Mouse (Mus musculus): ENCODE measurements at regions not wholly inside any gene's neighbourhood (a gene's known extent, or its start where the extent isn't known, plus 50 kb on each side); places are given as distances from the start of the nearest gene placed in this dataset.
A peak's percentile ranks its signal among the peaks of the same experiment; 100 is the strongest.

DNA sequence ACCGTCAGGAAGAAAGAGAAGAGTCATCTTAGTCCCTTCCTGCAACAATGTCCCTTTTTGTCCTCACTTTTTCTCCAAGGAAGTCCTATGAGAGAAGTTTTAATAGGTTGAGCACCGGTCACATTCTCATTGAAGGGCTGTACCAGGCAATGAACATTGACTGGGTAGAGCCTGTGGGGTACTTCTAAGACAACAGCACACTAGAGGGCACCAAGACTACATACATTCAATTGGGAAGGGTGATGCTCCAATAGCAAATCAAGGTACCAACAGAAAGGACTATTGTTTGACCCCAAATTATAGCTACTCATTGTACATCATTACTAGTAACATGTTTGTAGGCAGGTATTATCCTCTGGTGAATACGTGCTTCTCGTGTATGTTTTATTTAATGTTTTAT is 84.3 kb downstream of the Gm12689 start:
- TF ChIP-seq EP300 (IDR thresholded peaks at IDR 0.05) (no peak), CTCF (IDR thresholded peaks at IDR 0.05) (peak; percentile 26; the same call in 1 of the 2 replicates)
